Mouse (Mus musculus) ovary, postnatal 36 days (tissue): ENCODE data around the gene 0610030E20Rik.
A peak's percentile ranks its signal among the peaks of the same experiment; 100 is the strongest.

ENCODE experiments used
- DNase-seq: peaks from one replicate; pipeline ENCODE4 v3.0.0; 2022; ENCODE audit warnings: low spot score, mixed read lengths

0610030E20Rik gene

DNA sequence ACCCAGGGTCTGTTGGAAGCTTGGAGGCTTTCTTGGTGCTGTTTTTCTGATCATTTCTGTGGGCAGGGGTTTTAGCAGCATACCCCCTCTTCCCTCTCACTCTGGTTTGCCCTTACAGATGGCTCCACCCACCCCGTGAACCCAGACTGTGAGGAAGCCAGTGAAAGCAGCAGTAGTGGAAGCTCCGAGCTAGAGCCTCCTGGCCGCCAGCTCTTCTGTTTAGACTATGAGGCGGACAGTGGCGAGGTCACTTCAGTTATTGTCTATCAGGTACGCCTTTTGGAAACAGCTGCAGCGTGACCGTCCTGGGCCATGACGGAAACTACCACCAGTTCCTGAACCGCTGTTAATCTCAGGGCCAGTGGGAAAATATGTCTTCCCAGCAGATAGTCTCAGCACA is 1.3 kb downstream of the 0610030E20Rik start:
- peak; percentile 23 for DNase-seq

DNA sequence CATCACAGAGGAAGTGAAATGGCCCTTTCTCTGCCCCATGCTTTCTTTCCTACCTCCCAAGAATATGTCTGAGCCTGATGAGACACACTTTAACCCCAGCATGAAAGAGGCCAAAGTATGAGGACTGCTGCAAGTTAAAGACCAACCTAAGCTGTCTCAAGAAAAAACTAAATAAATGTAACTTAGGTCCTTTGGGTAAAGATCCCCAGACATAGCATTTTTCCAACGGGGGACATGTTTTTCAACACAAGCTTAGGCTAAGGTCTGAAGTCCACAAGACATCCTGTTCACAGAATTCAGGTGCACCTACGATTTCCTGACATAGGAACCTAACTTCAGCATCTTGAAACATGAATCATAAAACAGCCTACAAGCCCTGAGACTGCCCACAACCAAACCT is 3.1 kb downstream of the 0610030E20Rik start:
- no peak for DNase-seq

DNA sequence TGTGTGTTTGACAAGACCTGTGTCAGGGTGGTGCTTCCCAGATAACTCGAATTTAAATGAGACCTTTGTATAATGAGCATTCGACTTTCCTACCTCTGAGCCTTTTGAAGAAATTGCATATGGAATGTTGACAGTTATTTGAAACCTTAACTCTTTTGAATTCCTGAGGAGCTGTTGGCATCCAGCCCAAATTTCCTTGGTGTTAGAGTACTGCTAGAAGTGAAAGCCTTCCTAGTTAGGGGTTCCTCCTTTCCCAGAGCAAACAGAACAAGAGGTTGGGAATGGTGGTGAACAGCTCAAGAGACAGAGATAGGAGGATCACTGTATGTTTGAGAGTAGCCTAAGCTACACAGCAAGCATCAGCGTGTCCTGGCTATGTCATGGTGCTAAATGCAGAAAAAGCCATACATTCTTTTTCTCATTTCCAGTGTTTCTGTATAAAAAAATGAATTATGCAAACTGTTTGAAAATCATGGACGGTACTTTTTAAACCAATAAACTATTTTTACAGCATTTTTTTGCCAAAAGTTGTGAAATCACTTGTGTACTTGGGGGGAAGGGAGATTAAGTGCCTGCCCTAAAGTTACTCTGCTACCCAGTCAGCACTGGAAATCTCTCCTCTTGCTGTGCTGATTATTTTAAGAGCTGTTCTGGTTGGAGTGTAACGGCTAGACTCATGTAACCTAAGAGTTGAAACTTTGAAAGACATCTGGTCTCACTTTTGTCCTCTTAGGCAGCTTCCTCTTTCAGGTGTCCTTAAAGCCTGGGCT is 5.7 kb downstream of the 0610030E20Rik start:
- DNase-seq = no peak

DNA sequence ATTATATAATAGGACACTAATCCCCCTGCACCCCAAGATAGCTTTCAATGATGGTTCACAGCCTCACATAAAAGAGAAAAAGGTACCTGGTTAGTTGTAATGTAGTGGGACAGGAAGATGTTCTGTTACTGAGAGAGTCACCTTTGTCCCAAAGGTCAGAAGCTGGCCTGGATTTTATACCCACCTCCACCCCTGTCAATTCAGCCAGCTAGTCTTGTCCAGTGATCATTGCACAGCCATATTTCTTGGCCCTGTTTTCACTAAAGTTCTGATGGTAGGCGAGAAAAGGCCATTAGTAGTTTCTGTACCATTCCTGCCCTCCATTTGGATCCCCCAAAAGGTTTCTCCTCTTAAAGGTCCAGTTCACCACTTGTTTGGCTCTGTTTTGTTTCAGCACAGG is 6.9 kb downstream of the 0610030E20Rik start:
- no peak for DNase-seq

DNA sequence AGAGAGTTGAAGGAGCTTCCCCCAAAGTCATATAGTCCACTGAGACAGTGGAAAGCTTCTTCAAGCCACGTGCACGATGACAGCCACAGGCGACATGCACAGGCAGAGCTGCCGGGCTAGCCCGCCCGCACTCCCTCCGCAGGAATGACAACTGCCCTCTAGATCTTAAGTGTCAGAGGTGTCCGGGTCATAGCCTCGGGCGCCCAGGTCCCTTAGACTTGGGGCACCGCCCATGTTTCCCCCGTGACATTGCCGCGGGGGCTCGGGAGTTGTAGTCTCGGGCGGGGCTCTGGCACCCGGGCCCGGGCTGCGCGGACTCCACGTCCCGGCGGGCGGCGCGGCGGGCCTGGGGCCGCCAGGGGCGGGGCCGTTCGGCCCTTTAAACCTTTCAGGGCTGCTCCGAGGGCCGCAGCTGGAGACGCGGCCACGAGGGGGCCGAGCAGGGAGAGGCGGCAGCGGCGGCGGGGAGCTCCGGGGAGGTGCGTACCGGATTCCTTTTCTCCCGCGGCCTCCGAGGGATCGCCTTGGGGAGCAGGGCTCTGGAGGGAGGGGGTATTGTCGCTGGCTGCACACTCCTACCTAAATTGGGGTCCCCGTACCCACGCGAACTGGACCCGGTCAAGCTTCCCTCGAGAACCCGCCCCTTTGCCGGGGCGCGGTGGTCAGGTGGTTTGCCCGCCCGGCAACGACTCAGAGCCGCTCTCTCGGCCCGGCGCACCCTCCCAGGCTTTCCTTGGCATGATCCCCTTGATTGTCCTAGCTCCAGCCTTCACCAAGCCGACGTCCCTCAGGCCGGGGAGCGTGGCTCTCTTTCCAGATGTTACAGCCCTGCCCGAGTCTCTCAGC is 8.2 kb downstream of the 0610030E20Rik start, which contains the start of gene Tmem150a:
Tmem150a (plus strand) TSS at position 382 of the 846 bp plus-strand sequence.
- peak; percentile 85 for DNase-seq

DNA sequence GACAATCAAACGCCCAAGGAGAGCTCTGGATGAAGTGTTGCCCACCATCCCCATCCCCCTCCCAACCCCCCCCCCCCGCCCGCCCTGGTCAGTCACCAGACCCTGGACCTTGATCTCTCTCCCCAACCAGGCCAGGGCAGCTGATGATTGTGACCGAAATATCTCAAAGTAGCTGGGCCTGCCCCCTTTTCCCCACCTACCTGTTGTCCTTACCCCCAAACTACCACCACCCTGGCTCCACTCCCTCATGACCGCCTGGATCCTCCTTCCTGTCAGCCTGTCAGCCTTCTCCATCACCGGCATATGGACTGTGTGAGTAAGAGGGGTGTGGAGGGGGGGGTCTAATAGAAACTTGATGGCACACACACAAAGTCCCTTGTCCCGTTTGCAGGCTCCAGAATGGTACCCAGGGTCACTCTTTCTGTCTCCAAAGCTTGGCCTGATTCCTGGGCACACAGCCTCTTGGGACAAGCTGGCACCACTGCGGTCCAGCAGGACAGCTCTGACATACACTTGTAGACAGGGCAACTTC is 8.9 kb downstream of the 0610030E20Rik start:
- no peak for DNase-seq

DNA sequence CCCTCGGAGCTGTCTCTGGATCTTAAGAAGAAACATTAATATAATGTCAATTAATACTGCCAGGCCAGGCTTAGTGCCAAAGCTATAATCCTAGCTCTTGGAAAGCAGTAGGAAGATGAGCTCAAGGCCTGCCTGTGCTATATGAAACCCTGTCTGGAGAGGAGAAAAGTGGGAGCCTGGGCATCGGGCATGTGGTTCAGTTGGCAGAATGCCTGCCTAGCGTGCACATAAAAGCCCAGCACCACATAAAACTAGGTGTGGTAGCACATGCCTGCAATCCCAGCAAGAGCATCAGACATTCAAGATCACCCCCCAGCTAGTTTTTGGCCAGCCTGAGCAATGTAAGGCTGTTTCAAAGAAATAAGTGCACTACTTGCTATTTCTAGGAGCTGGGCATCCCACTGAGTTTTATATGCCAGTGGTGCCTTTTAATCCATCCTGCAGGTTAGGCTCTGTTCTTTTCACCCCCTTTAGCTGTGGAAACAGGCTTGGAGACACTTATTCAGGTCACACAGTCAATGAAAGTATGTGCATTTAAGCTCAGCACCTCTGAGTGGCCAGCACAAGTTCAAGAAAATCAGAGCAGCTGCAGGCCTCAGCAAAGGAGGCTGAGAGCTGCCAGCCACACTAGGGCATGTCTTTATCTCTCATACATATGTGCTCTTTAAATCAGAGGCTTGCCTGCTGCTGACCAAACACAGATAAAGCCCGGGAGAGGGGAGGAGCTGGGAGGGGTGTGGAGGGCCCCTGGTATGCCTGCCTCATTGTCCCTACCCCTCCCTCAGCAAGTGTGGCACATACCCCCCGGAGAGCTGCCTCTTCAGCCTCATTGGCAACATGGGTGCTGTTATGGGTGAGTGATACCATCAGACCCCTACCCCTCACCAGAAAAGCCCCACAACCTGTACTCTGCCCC is 10.3 kb downstream of the 0610030E20Rik start:
- DNase-seq = no peak

DNA sequence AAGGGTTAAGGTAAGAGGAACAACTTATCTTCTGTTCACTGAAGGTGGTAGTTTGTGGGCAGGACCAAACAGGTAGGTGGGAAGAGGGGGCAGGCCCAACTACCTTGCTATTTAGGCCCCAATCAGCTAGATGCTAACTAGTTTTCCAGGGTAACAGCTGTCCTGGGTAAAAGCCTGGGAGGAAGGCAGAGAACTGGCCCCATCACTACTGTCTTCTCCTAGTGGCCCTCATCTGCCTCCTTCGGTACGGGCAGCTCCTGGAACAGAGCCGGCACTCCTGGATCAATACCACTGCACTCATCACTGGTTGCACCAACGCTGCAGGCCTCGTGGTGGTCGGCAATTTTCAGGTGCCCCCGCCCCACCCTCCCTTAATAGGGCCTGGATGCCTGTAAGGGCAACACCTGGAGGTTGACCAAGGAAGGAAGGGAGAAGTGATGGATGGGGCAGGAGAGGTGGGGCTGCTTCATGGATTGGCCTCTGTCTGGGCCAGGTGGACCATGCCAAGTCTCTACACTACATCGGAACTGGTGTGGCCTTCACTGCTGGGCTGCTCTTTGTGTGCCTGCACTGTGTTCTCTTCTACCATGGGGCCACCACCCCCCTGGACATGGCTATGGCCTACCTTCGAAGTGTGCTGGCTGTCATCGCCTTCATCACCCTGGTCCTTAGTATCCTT is 11.1 kb downstream of the 0610030E20Rik start:
- DNase-seq = no peak

DNA sequence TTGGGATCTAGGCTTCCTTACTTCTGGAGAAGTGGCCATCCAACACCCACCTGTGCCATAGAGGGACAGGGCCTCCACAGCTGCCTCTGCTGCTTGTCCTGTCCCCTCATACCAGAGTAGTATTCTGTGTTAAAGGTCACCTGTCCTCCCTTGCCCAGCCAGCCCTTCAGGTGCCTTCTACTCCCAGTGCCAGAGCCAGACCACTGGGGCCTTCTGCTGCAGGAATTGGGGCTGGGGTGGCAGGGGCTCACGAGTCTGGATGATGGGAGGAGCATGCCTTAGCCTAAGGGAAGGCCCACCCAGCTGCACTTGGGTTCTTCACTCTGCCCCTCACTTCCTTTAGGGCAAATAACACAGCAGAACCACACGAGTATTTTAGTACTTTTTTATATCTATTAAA is 12.2 kb downstream of the 0610030E20Rik start:
- no peak for DNase-seq

DNA sequence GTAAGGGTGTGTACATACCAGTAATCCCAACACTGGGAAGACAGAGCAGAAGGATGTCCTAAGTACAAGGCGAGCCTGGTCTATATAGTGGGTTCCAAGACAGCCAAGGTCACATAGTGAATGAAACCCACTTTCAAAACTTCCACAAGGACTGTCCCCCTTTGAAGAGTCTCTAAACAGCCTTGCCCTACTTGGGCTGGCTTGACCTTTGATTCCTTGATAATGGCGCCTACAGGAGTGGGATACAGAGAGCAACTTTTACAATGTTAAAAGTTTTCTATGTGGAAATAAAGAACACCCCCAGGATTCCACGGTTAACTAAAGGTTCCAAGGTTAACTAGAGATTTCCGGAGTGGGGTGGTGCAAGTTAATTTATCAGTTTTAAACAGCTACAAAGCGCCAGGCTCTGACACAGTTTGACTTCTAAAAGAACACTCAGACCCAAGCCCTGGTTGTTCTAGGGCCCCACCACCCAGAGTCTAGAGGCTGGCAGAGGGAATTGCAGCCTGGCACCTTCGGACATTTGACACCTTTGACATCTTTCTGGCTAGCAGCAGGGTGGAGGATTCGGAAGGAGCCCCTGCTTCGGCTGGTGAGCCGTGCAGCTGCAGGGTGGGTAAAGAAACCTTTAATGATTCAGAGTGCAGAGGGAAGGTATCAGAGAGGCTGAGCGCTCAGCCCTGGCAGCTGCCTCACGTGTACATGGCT is 12.9 kb downstream of the 0610030E20Rik start:
- DNase-seq = no peak

DNA sequence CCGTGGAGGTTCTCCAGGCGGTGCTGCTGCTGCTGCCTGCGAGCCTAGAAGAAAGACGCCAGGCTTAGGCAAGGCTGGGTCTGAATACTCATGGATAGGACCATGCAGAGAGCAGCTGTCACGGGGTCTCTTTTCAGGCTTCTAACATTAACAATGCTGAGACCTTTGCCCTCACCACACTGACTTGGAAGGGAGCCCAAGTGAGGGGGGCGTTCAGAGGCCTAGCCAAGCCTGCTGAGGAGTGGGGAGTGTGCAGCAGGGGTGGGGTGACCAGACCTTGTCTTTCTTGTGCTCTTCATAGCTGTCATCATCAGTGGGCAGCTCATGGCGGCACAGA is 13.4 kb downstream of the 0610030E20Rik start:
- DNase-seq = no peak

DNA sequence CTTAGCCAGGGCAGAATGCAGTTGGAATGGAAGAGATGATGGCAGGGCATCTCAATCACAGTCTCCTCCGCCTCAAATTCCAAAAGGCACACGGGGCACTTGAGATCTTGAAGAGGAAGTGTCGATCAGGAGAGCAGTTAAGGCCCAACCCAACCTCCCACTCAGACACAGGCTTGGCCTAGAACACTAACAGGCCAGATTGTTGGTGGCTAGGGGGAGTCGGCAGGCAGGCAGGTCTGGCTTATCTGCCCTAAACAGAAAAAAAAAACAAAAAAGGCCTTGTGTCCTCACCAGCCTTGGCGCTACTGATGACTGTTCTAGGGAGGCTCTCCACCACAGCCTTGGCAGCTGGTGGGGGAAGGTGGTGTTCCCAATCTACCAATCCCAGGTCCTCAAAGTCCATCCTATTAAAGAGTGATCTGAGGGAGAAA is 14.0 kb downstream of the 0610030E20Rik start:
- no peak for DNase-seq

DNA sequence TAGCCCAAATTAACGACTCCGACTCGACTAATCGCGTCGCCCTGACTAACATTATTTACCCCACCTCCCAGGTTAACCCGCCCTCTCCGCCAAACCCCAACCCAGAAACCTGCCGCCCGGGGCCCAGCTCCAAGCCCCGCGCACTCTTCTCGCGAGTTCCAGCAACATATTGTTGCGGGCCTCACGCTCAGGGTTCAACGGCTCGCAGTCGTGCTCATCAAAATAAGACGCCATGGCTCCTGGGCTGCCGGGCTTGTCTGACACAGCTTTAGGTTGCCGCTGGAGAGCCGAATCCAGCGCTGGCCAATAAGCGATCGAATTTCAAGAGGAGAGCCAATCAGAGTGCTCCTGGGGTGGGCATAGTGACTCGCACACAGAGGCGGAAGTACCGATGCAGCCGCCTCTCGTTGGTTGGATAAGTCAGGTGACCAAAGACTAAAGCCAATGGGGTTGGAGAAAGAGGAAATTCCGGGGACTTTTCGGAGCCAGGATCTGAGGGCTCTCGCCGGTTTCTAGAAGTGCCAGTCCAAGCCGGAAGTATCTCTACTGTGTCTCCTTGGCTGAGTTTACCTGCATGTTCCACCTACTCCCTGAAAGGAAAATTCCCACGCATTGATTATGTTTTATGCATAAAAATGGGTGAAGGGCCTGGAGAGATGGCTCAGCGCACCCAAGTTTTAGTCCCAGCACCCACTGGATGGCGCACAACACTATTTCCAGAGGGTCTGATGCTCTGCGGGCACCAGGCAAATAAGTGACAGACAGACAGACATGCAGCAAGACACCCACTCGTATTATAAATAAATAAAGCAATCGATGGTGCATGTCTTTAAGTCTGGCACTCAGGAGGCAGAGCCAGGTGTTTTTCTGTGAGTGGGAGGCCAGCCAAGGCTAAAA is 15.3 kb downstream of the 0610030E20Rik start:
- DNase-seq = peak; percentile 90

DNA sequence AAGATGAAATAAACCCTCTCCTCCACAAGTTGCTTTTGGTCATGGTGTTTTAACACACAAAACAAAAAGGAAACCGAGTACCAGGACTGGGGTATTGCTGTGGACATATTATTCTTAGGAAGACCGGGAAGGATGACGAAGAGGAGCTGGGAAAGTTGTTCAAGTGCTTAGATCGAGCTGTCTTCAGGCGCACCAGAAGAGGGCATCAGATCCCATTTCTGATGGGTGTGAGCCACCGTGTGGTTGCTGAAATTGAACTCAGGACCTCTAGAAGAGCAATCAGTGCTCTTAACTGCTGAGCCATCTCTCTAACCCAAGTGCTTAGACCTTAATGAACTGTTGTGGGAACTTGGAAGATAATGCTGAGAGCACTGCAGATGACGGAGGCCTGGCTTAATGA is 16.9 kb downstream of the 0610030E20Rik start:
- no peak for DNase-seq

DNA sequence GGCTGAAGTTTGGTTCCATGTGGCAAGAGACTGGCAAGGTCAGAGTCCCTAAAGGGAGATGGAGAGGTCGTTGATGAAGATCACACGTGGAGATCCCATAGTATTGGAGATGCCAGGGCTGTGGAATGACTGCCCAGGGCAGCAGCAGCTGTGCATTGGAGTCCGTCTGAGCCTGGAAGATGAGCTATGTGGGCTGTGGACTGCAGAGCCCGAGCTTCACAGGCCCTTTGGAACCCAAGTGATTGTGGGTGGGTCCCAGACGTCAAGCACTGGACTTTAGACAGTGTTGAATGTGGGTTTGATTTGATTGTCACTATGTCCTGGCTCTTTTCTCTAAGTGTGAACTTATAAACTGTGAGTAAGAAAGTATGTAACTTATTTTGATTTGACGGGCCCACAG is 17.9 kb downstream of the 0610030E20Rik start:
- no peak for DNase-seq

DNA sequence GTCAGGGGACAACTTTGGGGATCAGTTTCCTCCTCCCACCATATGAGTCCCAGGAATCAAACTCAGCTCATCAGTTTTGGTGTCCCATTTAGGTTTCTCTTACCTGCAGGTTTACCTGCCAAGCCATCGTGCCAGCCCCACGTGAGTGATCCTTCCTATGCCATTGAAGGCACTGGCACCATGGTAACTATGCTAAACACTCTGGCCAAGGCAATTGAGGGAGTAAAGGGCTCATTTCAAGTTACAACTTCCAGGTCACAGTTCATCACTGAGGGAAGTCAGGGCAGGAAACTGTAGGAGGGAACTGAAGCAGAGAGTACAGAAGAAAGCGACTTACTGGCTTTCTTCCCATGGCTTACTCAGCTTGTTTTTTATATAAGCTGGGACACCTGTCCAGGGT is 19.2 kb downstream of the 0610030E20Rik start:
- DNase-seq = no peak

DNA sequence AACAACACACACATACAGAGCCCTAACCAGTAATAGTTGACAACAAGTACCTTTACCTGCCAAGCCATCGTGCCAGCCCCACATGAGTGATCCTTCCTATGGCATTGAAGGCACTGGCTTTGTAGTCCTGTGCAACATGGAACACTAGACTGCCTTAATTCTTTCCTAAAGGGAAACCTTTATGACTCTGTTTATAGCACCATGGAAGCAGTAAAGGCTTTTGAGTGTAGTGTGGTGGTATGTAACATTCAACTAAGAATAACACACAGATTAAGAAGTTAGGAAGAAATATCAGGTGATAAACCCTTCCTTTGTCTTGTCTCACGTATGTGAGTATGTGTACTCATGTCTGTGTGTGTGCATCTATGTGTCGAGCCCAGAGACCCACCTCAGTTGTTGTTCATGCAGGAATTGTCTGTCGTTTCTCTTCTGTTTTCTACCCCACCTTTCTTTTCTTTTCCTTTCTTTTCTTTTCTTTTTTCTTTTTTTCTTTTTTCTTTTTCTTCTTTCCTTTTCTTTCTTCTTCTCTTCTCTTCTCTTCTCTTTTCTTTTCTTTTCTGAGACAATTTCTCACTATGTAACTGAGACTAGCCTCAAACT is 19.8 kb downstream of the 0610030E20Rik start, which contains the start of gene Rnf181:
Rnf181 (minus strand) TSS at position 113 of the 600 bp plus-strand sequence.
- DNase-seq = no peak

DNA sequence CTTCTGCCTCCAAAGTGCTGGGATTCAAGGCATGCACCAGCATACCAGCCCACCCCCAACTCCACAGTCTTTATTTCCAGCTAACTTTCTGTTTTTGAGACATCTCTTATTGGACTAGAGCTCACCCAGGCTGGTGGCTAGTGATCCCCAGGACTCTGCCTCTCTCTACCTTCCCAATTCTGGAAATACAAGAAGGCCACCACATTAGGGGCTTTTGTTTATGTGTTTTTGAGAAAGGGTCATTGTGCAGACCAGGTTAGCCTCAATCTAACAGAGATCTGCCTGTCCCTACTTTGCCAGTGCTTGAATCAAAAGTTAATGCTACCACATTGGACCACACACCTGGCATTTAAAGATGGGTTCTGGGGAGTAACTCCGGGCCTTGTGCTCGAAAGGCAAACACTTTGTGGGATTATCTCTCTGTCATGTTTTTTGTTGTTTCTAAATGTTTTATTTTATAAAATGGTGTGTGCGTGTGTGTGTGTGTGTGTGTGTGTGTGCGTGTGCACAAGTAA is 20.4 kb downstream of the 0610030E20Rik start:
- DNase-seq = no peak

DNA sequence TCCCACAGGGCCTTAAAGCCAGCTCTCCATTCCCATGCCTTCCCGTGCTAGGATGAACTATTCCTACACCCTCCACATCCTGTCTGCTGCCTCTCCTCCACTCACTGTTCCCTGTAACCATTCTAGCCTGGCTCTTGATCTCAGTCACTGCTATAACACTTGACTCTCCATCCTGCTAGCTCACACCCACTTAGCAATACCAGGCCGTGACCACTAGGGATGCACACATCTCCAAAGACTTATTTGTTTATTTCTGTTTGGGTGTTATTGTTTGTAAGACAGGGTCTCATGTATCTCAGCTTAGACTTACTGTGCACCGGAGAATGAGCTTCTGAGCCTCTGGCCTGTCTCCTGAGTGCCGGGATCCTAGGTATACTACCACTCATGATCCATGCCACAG is 22.4 kb downstream of the 0610030E20Rik start:
- DNase-seq = no peak
